Mouse (Mus musculus) spleen, postnatal 4 days (tissue): Measurements from ENCODE around the gene Flt3.

ENCODE experiments used
- DNase-seq, 2 experiments: peaks; one replicate each; pipeline ENCODE4 v3.0.0; 2022; ENCODE audit warnings: low spot score in 2 of 2

Gene Flt3

DNA sequence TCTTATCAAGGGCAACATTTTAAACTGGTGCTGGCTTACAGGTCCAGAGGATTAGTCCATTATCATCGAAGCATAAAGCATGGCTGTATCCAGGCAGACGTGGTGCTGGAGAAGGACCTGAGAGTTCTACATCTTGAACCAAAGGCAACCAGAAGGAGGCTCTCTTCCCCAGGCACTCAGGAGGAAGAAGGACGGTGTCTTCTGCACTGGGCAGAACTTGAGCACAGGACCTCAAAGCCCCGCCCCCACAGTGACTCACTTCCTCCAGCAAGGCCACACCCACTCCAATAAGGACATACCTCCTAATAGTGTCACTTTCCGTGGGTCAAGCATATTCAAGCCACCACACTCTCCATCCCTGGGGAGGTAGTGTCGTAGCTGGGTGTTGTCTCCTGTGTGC lies 10.3 kb upstream of the Flt3 start:
- no peak for DNase-seq

GRCm38 (mm10) chr5:147408731-147409130 lies 8.4 kb upstream of the Flt3 start:
- no peak for DNase-seq

DNA sequence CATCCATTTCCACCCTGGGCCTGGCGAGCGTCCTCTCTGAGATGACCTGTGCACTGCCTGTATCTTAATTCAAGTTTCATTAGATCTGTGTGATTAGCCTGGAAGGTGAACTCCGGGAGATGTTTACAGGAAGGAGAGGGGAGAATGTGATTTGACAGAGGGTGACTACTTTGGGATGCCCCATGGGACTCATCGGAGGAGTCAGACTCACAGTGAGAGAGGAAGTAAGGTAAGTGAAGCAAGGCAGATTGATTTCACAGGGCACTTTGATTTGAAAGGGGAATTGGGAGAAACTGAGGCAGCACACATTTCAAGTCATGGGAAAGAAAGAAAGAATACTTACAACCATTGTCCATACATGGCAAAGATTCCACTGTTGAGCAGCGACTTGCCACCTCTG lies 5.8 kb upstream of the Flt3 start:
- DNase-seq = no peak

DNA sequence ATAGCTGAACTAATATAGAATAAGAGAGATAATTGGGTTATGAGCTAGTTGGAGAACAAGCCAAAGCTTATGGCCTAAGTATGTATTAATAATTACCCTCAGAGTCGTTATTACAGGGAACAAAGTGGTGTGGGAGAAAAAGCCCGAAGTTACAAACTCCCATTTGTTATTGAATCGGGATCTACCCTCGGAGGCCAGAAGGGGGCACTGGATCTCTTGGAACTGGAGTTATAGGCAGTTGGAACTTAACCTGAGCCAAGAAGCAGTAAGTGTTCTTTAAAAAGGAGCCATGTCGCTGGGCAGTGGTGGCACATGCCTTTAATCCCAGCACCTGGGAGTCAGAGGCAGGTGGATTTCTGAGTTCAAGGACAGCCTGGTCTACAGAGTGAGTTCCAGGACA lies 2.2 kb upstream of the Flt3 start:
- no peak for DNase-seq

GRCm38 (mm10) chr5:147401024-147401423 lies 735 bp upstream of the Flt3 start:
- no peak for DNase-seq

GRCm38 (mm10) chr5:147400505-147400979 lies 253 bp upstream of the Flt3 start:
- no peak for DNase-seq

DNA sequence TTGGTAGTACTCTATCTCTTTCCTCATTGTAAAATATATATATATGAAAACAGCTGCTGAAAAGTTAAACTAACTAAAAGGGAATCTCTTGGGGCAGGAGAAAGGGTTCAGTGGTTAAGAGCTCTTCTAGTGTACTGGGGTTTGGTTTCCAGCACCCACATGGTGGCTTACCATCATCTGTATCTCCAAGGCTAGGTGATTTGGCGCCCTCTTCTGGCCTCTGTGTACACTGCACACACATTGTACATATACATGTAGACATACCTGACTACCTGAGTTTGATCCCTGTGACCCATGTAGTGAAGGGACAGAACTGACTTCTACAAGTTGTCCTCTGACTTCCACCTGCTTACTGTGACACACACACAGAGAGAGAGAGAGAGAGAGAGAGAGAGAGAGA lies 5.2 kb downstream of the Flt3 start:
- no peak for DNase-seq

DNA sequence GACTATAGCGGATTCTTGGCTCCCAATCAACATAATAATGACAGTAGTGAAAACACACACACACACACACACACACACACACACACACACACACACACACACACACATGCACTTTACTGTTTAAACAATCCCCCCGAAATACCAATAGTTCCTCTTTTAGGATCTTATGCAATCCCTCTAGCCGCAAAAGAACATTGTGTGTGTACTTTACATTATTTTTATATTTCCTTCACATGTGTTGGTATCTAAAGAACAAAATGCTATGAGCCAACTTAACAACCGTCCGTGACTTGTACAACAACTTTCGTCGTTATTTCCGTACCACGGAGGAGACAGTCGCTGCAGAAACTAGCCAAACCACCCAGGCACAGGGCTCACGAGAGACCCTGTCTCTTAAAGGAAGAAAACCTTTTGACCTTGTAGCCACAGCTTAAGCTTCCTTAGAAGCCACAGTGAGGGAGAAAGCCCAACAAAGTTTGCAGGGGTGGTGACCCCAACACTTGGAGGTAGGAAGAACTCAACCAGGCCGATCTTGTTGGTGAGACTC lies 7.5 kb downstream of the Flt3 start:
- no peak for DNase-seq

DNA sequence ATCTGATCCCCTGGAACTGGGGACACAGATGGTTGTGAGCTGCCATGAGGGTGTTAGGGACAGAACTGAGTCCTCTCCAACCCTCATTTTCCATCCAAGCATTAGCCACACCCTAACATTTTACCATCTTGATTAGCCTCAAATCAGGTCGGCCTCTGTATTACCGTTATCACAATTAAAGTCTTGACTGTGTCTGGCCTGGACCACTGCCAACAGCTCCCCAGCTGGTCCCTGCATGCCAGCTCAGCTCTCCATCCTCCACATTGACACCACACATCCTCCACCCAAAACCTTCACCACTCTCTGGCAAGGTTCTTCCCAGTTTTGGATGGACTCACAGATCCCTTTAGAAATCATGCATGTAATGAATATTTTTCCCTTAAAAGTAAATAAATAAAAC lies 9.5 kb downstream of the Flt3 start:
- no peak for DNase-seq

DNA sequence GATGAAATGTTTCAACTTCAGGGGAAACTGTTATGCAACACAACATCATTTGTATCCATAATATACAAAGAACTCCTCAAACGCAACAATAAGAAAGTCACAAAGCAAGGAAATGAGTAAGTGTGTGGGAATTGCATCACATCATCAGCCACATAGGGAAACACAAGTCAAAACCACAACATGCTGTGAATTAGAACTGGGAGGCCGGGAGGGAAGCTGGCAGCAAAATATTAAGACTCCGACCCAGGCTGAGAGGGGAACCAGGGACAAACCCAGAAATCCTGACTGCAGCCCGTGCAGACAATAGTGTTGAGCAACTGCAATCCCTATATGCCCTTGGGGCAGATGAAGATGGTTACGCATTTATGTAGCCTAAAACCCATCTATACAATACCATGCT lies 11.2 kb downstream of the Flt3 start:
- no peak for DNase-seq

DNA sequence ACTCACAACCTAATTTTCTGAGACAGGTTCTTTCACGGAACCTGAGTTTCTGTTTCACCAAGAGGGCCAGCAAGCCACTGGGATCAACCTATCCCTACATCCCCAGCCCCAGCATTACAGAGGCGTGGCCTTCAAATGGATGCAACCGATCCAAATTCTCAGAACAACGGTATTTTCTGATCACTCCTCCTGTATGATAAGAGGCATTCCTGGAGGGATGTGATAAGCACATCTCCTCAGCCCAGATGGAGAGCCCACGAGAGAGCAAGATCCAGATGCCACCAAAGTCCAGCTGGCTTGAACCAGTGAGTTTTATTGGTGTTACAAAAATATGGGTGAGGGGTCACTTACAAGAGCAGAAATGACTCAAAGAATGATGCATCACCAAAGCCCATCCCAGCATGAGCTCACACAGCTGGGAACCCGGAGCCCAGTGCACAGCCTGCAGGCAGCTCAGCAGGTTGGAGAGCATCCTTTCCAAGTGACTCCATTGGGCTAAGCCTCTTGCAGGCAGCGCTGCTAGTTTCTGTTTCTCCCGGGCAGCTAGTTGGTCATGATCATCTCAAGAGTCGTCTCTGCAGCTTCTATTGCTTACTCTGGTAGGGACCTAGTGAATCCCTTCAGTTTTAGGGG lies 11.8 kb downstream of the Flt3 start:
- DNase-seq = no peak

GRCm38 (mm10) chr5:147386865-147387264 lies 13.4 kb downstream of the Flt3 start:
- no peak for DNase-seq

GRCm38 (mm10) chr5:147381396-147381795 lies 18.9 kb downstream of the Flt3 start:
- no peak for DNase-seq

DNA sequence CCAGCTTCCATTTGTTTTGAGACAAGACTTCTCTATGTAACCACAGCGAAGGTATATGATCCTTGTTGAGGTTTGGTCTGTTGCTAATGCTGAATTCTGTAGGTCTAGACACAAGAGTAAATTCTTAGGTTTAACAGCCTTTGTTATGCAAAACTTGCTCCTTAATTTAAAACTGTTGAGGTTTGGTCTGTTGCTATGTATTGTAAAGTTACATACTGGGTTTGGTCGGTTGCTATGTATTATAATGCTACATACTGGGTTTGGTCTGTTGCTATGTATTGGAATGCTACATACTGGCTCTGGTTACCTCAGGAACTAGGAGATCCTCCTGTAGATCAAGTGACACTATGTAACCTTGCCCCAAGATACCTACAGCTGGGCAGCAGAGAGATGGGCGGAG lies 20.8 kb downstream of the Flt3 start:
- no peak for DNase-seq

GRCm38 (mm10) chr5:147370276-147370675 lies 30.0 kb downstream of the Flt3 start:
- no peak for DNase-seq

DNA sequence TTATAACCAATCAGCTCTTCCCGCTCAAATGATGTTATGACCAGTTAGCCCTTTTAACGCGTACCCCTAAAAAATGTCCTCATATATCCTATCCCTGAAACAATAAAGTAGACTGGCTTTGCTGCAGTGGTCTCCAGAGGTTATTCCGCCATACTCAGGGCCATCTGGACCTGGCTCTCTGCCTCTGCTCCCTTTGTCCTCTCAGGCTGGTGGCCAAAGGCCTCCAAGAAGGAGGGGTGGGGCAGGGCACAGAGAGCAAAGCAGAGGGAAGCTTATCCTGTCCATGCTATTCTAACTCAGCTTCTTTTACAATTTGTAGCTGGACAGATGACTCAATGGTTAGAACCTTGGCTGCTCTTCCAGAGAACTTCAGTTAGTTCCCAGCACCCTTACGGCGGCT lies 32.1 kb downstream of the Flt3 start:
- DNase-seq = no peak

- no peak for DNase-seq
These were observed 34.1 kb downstream of the Flt3 start for GRCm38 (mm10) chr5:147365995-147366765.

DNA sequence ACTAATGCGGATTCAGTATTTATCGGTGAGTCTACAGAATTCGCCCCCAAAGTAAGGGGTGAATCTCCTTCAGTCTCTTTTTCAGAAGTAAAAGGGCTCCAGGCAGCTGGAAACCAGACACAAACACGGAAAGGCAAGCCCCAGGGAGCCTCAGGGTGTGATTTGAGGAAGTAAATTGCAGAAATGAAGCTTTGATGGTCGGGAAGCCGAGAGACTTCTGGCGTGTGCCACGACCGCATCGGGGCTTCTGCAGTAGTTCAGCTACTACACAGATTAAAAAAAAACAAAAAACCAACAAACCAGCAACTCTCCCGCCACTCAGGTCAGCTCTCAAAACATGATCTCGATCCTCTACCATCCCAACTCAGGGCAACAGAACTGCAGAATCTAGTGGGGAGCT lies 37.2 kb downstream of the Flt3 start:
- peak; percentile 42 to 69 for DNase-seq

DNA sequence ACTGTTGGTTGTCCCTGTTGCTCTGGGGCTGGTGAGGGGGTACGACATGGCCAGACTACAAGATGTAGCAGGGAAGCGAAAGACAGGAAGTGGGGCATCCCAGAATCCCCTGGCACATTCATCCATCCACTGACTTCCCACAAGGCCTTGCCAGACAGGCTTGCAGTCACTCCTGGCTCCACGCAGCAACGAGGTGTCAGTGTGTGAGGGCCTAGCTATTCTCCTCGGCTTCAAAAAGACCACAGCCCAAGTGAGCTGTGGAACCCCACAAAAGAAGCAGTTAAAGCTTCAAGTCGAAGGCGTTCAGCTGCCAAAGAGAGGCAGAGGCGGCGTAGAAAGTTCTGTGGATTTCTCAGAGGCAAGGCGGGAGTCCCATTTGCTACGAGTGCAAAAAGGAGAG lies 41.8 kb downstream of the Flt3 start:
- DNase-seq = no peak

GRCm38 (mm10) chr5:147357536-147357935 lies 42.8 kb downstream of the Flt3 start:
- DNase-seq = no peak

DNA sequence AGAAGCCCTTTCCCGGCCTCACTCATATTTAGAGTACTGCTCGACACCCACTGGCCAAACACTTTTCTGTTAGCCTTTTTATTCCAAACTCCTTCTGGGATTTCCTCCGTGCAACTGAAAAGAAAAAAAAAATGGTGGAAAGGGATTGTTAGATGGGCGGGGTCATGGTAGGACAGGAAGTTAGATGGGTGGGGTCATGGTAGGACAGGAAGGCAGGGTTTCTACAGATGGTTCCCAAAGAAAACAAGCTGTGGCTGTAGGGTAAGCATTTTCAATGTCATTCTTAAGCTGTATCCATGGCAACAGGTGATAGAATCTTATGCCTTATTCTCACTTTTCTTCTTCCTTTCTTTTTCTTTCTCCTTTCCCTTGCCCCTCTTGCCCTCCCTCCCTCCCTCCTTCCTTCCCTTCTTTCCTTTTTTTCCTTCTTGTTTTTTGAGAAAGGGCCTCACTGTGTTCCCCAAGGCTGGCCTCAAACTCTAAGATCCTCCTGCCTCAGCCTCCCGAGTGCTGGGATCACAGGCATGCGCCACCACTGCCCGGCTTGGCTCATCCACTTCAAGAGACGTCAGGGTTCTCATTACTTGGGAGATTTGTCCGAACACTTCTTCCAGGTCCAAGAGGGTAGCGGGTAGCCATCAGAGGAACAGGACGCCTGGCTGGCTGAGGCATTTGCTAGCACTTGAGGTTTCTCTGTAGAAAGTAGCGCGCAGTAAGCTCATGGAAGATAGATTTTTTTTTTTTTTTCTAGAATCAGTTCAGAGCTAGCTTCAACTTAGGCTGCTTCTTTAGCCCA lies 43.8 kb downstream of the Flt3 start:
- DNase-seq = no peak

DNA sequence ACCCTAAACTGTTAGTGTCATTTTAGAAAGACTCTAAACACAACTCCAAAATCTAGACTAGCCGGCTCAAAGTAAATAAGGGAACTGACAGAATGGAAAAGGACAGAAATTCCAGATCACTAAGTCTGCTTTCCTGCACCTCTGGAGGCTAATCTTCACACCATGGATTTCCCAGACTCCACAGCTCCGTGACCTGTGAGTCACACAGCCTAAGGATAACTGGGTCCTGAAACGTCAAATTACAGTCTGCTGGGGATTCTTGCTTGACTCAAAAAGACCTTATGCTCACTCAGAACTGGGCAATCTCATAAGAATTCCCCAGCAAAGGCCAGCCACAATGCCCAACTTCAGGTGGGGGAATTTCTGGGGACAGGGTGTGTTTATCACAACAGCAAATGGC lies 44.5 kb downstream of the Flt3 start:
- DNase-seq = no peak
